8 mouse cellular contexts compared by ENCODE assay signal in genomic region chr19:9836581-9837340, GRCm38 (mm10). TPM values are rescaled to one million over a fixed set of nuclear protein-coding genes. Genes with fewer than 3 reads are reported as not detected.
DNase-seq lines count a peak whose midpoint lies in the region; ATAC-seq lines count a peak whose summit lies in the region.
"Not testable (repeated sequence)": the region's sequence is repeated elsewhere in the genome, so short reads cannot be mapped to it uniquely, and the experiment has no call there.

No protein-coding gene starts in this region.

- peak overlapping the region; percentile 39 for H3K4me3 ChIP-seq in embryonic facial prominence, embryonic 15.5 days (replicated peaks)
- H3K4me3 ChIP-seq in intestine, embryonic 16.5 days (ENCODE audit: low read length): peak overlapping the region; percentile 35

- not testable (repeated sequence) for H3K36me3 ChIP-seq in embryonic facial prominence, embryonic 15.5 days; intestine, embryonic 16.5 days (ENCODE audit: control insufficient read depth, insufficient read depth, low read length)

- not testable (repeated sequence) for H3K9ac ChIP-seq in embryonic facial prominence, embryonic 15.5 days; intestine, embryonic 16.5 days (ENCODE audit: low read depth, low read length)

- peak; percentile 46 for DNase-seq in adrenal gland, adult 8-10 months
- peak; percentile 48 for DNase-seq in heart, adult 8-10 months (ENCODE audit: low spot score)
- DNase-seq in left cerebral cortex, adult 18-20 months (ENCODE audit: low spot score in 2 of 2): peak; percentile 36 to 55
- DNase-seq in lung, postnatal 10 days: peak; percentile 69
- peak; percentile 60 for DNase-seq in ovary, postnatal 36 days (ENCODE audit: low spot score)
- peak; percentile 64 for DNase-seq in thymus, postnatal 4 days

- not testable (repeated sequence) for H3K27me3 ChIP-seq in embryonic facial prominence, embryonic 15.5 days; intestine, embryonic 16.5 days (replicated peaks; ENCODE audit: control insufficient read depth, insufficient read depth, low read length)

- not testable (repeated sequence) for H3K27ac ChIP-seq in embryonic facial prominence, embryonic 15.5 days (replicated peaks); intestine, embryonic 16.5 days (ENCODE audit: low read length)

- H3K4me2 ChIP-seq in embryonic facial prominence, embryonic 15.5 days (replicated peaks): peak overlapping the region; percentile 40
- H3K4me2 ChIP-seq in intestine, embryonic 16.5 days (ENCODE audit: low read depth, low read length): not testable (repeated sequence)

- not testable (repeated sequence) for H3K4me1 ChIP-seq in embryonic facial prominence, embryonic 15.5 days; intestine, embryonic 16.5 days (ENCODE audit: control insufficient read depth, insufficient read depth, low read length)

- H3K9me3 ChIP-seq in embryonic facial prominence, embryonic 15.5 days (replicated peaks); intestine, embryonic 16.5 days (ENCODE audit: control insufficient read depth, low read length): not testable (repeated sequence)

- ATAC-seq in embryonic facial prominence, embryonic 15.5 days (ENCODE audit: insufficient number of reproducible peaks, low FRiP score, low TSS enrichment, low read depth): not testable (repeated sequence)
- ATAC-seq in intestine, embryonic 16.5 days: peak; percentile 95

- 13% methylated on average over 18 of the region's 21 CpGs for WGBS in embryonic facial prominence, embryonic 15.5 days
- WGBS in intestine, embryonic 16.5 days: 11% methylated on average over 18 of the region's 21 CpGs

RNA-seq across cellular contexts. Expression of gene Scgb2a2, which starts 10.6 kb away (rescaled TPM):
- not detected for total RNA-seq in adrenal gland, adult 8-10 months (2022)
- not detected in 2 replicates for polyA plus RNA-seq in embryonic facial prominence, embryonic 15.5 days (2015; fragmentation: Nextera tagmentation; extraction: Ambion mirVana)
- total RNA-seq in heart, adult 8-10 months (2022): not detected
- polyA plus RNA-seq in intestine, embryonic 16.5 days (2015; fragmentation: Nextera tagmentation; extraction: Ambion mirVana): not detected in 2 replicates
- not detected for total RNA-seq in left cerebral cortex, adult 18-20 months (2021)
